Mouse (Mus musculus): ENCODE measurements around the gene Hes5.

- TF ChIP-seq EP300 (IDR thresholded peaks at IDR 0.05; ENCODE audit: low read depth in 1 of 2, low read length in 2 of 2) (no peak), POLR2A (IDR thresholded peaks at IDR 0.05; ENCODE audit: control insufficient read depth in 1 of 2, insufficient read depth in 1 of 2, low read depth in 1 of 2, low read length in 2 of 2, poor library complexity in 1 of 2) (no peak), CHD1 (IDR thresholded peaks at IDR 0.05; ENCODE audit: low read depth, low read length) (no peak), POLR2AphosphoS2 (IDR thresholded peaks at IDR 0.05; ENCODE audit: low read length) (no peak)
These were observed 8.1 kb upstream of the Hes5 start for GRCm38 (mm10) chr4:154952461-154953241.

Data from MEL (cell line).